Mouse (Mus musculus): ENCODE measurements at regions not wholly inside any gene's neighbourhood (a gene's known extent, or its start where the extent isn't known, plus 50 kb on each side); places are given as distances from the start of the nearest gene placed in this dataset.

GRCm38 (mm10) chr15:40361849-40362533 lies 227.8 kb downstream of the 9330182O14Rik start:
- TF ChIP-seq POLR2A (IDR thresholded peaks at IDR 0.05; ENCODE audit: control insufficient read depth in 1 of 2, insufficient read depth in 1 of 2, low read depth in 1 of 2, low read length in 2 of 2, poor library complexity in 1 of 2) (no peak), MYB (IDR thresholded peaks at IDR 0.05; ENCODE audit: low read depth, low read length) (no peak), EP300 (IDR thresholded peaks at IDR 0.05; ENCODE audit: low read depth in 1 of 2, low read length in 2 of 2) (no peak), POLR2AphosphoS2 (IDR thresholded peaks at IDR 0.05; ENCODE audit: low read length) (no peak), NELFE (IDR thresholded peaks at IDR 0.05; ENCODE audit: low read depth, low read length) (no peak), POLR2AphosphoS5 (IDR thresholded peaks at IDR 0.05; ENCODE audit: borderline replicate concordance, low read depth, low read length) (no peak), CHD2 (IDR thresholded peaks at IDR 0.05; ENCODE audit: low read length) (no peak), GATA1 (IDR thresholded peaks at IDR 0.05; ENCODE audit: low read depth, low read length) (no peak)
- no peak for DNase-seq (ENCODE audit: low read depth, low spot score)

GRCm38 (mm10) chr15:40364221-40364621 lies 230.1 kb downstream of the 9330182O14Rik start:
- Histone ChIP-seq H3K9ac (ENCODE audit: control insufficient read depth, low read depth, low read length, poor library complexity, severe bottlenecking) (no peak overlapping the region), H3K9me3 (replicated peaks; ENCODE audit: insufficient read depth, low read length) (no peaks in the 10 kb centered on the region), H3K27me3 (ENCODE audit: control insufficient read depth in 1 of 2, insufficient read depth in 2 of 2, low read length in 2 of 2) (no peaks in the 10 kb centered on the region), H3K36me3 (ENCODE audit: control insufficient read depth in 1 of 2, insufficient read depth in 2 of 2, low read length in 2 of 2) (no peaks in the 10 kb centered on the region), H3K4me1 (ENCODE audit: control insufficient read depth in 1 of 2, insufficient read depth in 2 of 2, low read length in 2 of 2) (no peaks in the 10 kb centered on the region), H3K4me3 (ENCODE audit: control insufficient read depth in 1 of 2, insufficient read depth in 1 of 2, low read depth in 2 of 2, low read length in 2 of 2) (no peak overlapping the region), H3K27ac (ENCODE audit: control insufficient read depth, low read depth, low read length) (no peak overlapping the region), H3K79me2 (ENCODE audit: control insufficient read depth, insufficient read depth, low read length, poor library complexity) (no peaks in the 10 kb centered on the region)
- no peak for TF ChIP-seq JUND (IDR thresholded peaks at IDR 0.05; ENCODE audit: low read depth, low read length)
- TF ChIP-seq CTCF (IDR thresholded peaks at IDR 0.05 in 2 of 3, conservative IDR thresholded peaks at IDR 0.05 in 1 of 3; ENCODE audit: control insufficient read depth in 1 of 3, insufficient read depth in 1 of 3, low read depth in 2 of 3, low read length in 3 of 3, poor library complexity in 1 of 3, severe bottlenecking in 1 of 3), result no peak
- no peak for TF ChIP-seq MYC (IDR thresholded peaks at IDR 0.05; ENCODE audit: low read depth, low read length)
- no peak for TF ChIP-seq E2F4 (IDR thresholded peaks at IDR 0.05; ENCODE audit: borderline replicate concordance, low read depth, low read length)
- no peak for TF ChIP-seq MEF2A (IDR thresholded peaks at IDR 0.05; ENCODE audit: extremely low read depth, insufficient replicate concordance, low read depth, low read length, poor library complexity, severe bottlenecking)
- TF ChIP-seq MAZ (IDR thresholded peaks at IDR 0.05; ENCODE audit: low read depth, low read length), result no peak
- no peak for TF ChIP-seq KAT2A (conservative IDR thresholded peaks at IDR 0.05; ENCODE audit: low read depth, low read length)
- TF ChIP-seq HCFC1 (IDR thresholded peaks at IDR 0.05; ENCODE audit: low read depth, low read length), result no peak
- TF ChIP-seq ETS1 (IDR thresholded peaks at IDR 0.05; ENCODE audit: low read depth, low read length), result no peak
- DNase-seq (ENCODE audit: low read depth, low spot score), result no peak

More at GRCm38 (mm10) chr15:40361849-40362533, 227.8 kb downstream of the 9330182O14Rik start:
- H3K4me3 ChIP-seq (ENCODE audit: control insufficient read depth in 1 of 2, insufficient read depth in 1 of 2, low read depth in 2 of 2, low read length in 2 of 2), result no peak overlapping the region
- no peaks in the 10 kb centered on the region for H3K79me2 ChIP-seq (ENCODE audit: control insufficient read depth, insufficient read depth, low read length, poor library complexity)
- H3K9me3 ChIP-seq (replicated peaks; ENCODE audit: insufficient read depth, low read length), result no peaks in the 10 kb centered on the region
- no peak overlapping the region for H3K9ac ChIP-seq (ENCODE audit: control insufficient read depth, low read depth, low read length, poor library complexity, severe bottlenecking)
- no peaks in the 10 kb centered on the region for H3K36me3 ChIP-seq (ENCODE audit: control insufficient read depth in 1 of 2, insufficient read depth in 2 of 2, low read length in 2 of 2)
- no peaks in the 10 kb centered on the region for H3K27me3 ChIP-seq (ENCODE audit: control insufficient read depth in 1 of 2, insufficient read depth in 2 of 2, low read length in 2 of 2)
- H3K27ac ChIP-seq (ENCODE audit: control insufficient read depth, low read depth, low read length), result no peak overlapping the region
- no peaks in the 10 kb centered on the region for H3K4me1 ChIP-seq (ENCODE audit: control insufficient read depth in 1 of 2, insufficient read depth in 2 of 2, low read length in 2 of 2)

All from MEL (cell line).